Mouse (Mus musculus): ENCODE measurements at regions not wholly inside any gene's neighbourhood (a gene's known extent, or its start where the extent isn't known, plus 50 kb on each side); places are given as distances from the start of the nearest gene placed in this dataset.

GRCm38 (mm10) chr4:153321085-153321484 lies 161.5 kb downstream of the Ajap1 start:
- DNase-seq (ENCODE audit: extremely low read depth, insufficient read length, low spot score) = no peak

GRCm38 (mm10) chr4:153320602-153321001 lies 162.0 kb downstream of the Ajap1 start:
- DNase-seq (ENCODE audit: extremely low read depth, insufficient read length, low spot score) = no peak

- DNase-seq (ENCODE audit: extremely low read depth, insufficient read length, low spot score) = no peak
Observed at GRCm38 (mm10) chr4:153316964-153317724, 165.5 kb downstream of the Ajap1 start.

- DNase-seq (ENCODE audit: extremely low read depth, insufficient read length, low spot score) = no peak
Observed at GRCm38 (mm10) chr4:153316519-153316918, 166.1 kb downstream of the Ajap1 start.

- no peak for DNase-seq (ENCODE audit: extremely low read depth, insufficient read length, low spot score)
Observed at GRCm38 (mm10) chr4:153313961-153314360, 168.7 kb downstream of the Ajap1 start.

GRCm38 (mm10) chr4:153311574-153311973 lies 171.0 kb downstream of the Ajap1 start:
- DNase-seq (ENCODE audit: extremely low read depth, insufficient read length, low spot score) = no peak

- DNase-seq (ENCODE audit: extremely low read depth, insufficient read length, low spot score) = no peak
Observed at GRCm38 (mm10) chr4:153310641-153311040, 172.0 kb downstream of the Ajap1 start.

- no peak for DNase-seq (ENCODE audit: extremely low read depth, insufficient read length, low spot score)
Observed at GRCm38 (mm10) chr4:153303521-153303920, 179.1 kb downstream of the Ajap1 start.

GRCm38 (mm10) chr4:153302855-153303254 lies 179.8 kb downstream of the Ajap1 start:
- no peak for DNase-seq (ENCODE audit: extremely low read depth, insufficient read length, low spot score)

- no peak for DNase-seq (ENCODE audit: extremely low read depth, insufficient read length, low spot score)
Observed at GRCm38 (mm10) chr4:153298277-153298676, 184.3 kb downstream of the Ajap1 start.

- DNase-seq (ENCODE audit: extremely low read depth, insufficient read length, low spot score) = no peak
Observed at GRCm38 (mm10) chr4:153294828-153295227, 187.8 kb downstream of the Ajap1 start.

GRCm38 (mm10) chr4:153293137-153293536 lies 189.5 kb downstream of the Ajap1 start:
- no peak for DNase-seq (ENCODE audit: extremely low read depth, insufficient read length, low spot score)

- no peak for DNase-seq (ENCODE audit: extremely low read depth, insufficient read length, low spot score)
Observed at GRCm38 (mm10) chr4:153288362-153288761, 194.2 kb downstream of the Ajap1 start.

GRCm38 (mm10) chr4:153284209-153284608 lies 198.4 kb downstream of the Ajap1 start:
- DNase-seq (ENCODE audit: extremely low read depth, insufficient read length, low spot score) = no peak

- DNase-seq (ENCODE audit: extremely low read depth, insufficient read length, low spot score) = no peak
Observed at GRCm38 (mm10) chr4:153276571-153276970, 206.0 kb downstream of the Ajap1 start.

GRCm38 (mm10) chr4:153271376-153271775 lies 211.2 kb downstream of the Ajap1 start:
- no peak for DNase-seq (ENCODE audit: extremely low read depth, insufficient read length, low spot score)

- no peak for DNase-seq (ENCODE audit: extremely low read depth, insufficient read length, low spot score)
Observed at GRCm38 (mm10) chr4:153263216-153263805, 219.3 kb downstream of the Ajap1 start.

GRCm38 (mm10) chr4:153260941-153261557 lies 221.6 kb downstream of the Ajap1 start:
- no peak for DNase-seq (ENCODE audit: extremely low read depth, insufficient read length, low spot score)

- no peak for DNase-seq (ENCODE audit: extremely low read depth, insufficient read length, low spot score)
Observed at GRCm38 (mm10) chr4:153251943-153252342, 230.7 kb downstream of the Ajap1 start.

- DNase-seq (ENCODE audit: extremely low read depth, insufficient read length, low spot score) = no peak
Observed at GRCm38 (mm10) chr4:153251311-153251710, 231.3 kb downstream of the Ajap1 start.

- no peak for DNase-seq (ENCODE audit: extremely low read depth, insufficient read length, low spot score)
Observed at GRCm38 (mm10) chr4:153236680-153237079, 245.9 kb downstream of the Ajap1 start.

GRCm38 (mm10) chr4:153233762-153234161 lies 248.8 kb downstream of the Ajap1 start:
- DNase-seq (ENCODE audit: extremely low read depth, insufficient read length, low spot score) = no peak

Measured in 3134 (cell line).